Mouse (Mus musculus): Measurements from ENCODE around the gene Gabrb1. TPM values are rescaled to one million over a fixed set of nuclear protein-coding genes. Genes with fewer than 3 reads are reported as not detected.

Gabrb1 gene
- 0.89 and 1.2 TPM in 2 replicates for polyA plus RNA-seq (2015; fragmentation: Nextera tagmentation; extraction: Ambion mirVana)

DNA sequence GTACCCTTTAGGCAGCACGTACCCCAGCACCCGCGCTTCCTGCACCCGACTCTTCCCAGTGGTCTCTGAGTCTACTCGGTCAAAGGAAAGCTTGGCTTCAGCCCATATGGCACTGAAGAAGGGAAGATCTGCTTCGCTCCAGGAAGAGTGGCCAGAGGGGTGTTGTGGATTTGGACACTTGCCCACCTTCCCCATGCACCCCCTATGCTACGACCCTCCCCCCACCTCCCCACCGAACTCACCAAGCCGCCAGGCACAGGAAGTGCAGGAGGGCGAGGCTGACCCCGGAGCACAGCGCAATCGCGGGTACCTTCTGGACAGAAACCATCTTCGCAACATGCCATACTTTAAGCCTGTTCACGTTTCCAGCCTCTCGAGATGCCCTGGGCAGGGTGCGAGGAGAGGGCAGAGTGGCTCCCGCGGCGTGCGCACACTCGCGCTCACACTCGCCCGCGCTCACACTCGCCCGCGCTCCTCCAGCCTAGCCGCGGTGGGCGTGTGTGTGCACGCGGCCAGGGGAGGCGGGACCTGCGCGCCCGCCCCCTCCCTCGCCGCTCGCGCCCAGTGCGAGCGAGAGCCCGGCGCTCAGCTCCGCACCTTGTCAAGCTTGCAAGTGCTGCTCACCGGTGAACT is at the start of gene Gabrb1:
Gene Gabrb1 (plus strand): TSS at position 632 of the 633 bp plus-strand sequence.
- Histone ChIP-seq H3K36me3 (no peaks in the 10 kb centered on the region), H3K9ac (no peak within 1 kb of the TSS; the same call in 1 of the 2 replicates), H3K27me3 (peaks cover 18% of the 10 kb centered on the region), H3K4me1 (peaks cover 9% of the 10 kb centered on the region; the same call in 1 of the 2 replicates), H3K9me3 (replicated peaks) (no peaks in the 10 kb centered on the region), H3K4me3 (replicated peaks) (peak within 1 kb of the TSS; percentile 58), H3K27ac (replicated peaks) (no peak within 1 kb of the TSS), H3K4me2 (replicated peaks) (peak within 1 kb of the TSS; percentile 96)
- ATAC-seq (ENCODE audit: insufficient number of reproducible peaks, low FRiP score, low TSS enrichment, low read depth) = peak; percentile 75
- WGBS = 1% methylated on average over 49 of the region's 49 CpGs

DNA sequence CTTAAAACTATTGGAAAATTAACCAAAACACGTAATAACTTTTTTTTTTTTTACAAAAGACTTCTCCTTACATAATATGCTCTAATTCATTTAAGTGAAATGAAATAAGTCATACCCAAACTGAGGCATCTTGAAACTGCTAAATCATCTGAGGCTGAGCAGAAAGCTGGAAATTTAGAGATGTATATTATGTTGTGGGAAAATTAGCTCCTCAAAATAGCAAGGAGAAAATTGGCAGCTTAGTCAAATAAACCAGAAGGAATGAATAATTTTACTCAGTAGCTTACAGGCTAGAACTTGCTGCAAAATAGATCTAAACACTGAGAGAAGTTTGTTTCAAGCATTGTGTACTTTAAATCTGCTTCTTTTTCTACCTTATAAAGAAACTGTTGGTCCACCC is 49.2 kb upstream of the Gabrb1 start:
- Histone ChIP-seq H3K4me1 (0 out of 2 replicates have a peak, but pooled peaks cover 3% of the 10 kb centered on the region), H3K27me3 (no peaks in the 10 kb centered on the region), H3K9me3 (replicated peaks) (no peaks in the 10 kb centered on the region), H3K4me2 (replicated peaks) (no peak overlapping the region), H3K36me3 (no peaks in the 10 kb centered on the region), H3K27ac (replicated peaks) (no peak overlapping the region), H3K4me3 (replicated peaks) (no peak overlapping the region), H3K9ac (no peak overlapping the region)
- WGBS = 74% methylated on average over 1 of the region's 1 CpGs
- no peak for ATAC-seq (ENCODE audit: insufficient number of reproducible peaks, low FRiP score, low TSS enrichment, low read depth)

DNA sequence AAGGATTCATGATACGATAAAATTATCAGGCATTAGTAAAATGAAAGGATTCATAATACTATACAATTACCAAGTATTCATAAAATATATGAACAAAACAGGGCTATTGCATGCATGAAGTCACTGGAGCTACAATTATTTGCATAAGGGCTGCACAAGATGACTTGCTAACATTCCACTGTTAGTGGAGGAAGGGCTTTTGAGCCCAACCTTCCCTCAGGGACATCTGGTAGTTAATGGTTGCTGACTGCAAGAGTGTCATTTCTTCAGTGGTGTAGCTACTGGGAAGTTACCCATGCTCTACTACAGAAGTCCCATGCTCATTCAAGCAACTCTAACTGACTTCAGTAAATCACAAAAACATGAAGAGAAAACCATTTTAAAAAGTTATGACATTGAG is 43.6 kb upstream of the Gabrb1 start:
- Histone ChIP-seq H3K9ac (no peak overlapping the region), H3K27me3 (no peaks in the 10 kb centered on the region), H3K4me3 (replicated peaks) (no peak overlapping the region), H3K36me3 (no peaks in the 10 kb centered on the region), H3K9me3 (replicated peaks) (no peaks in the 10 kb centered on the region), H3K27ac (replicated peaks) (no peak overlapping the region), H3K4me2 (replicated peaks) (no peak overlapping the region), H3K4me1 (no peaks in the 10 kb centered on the region)
- 83% methylated on average over 1 of the region's 1 CpGs for WGBS
- ATAC-seq (ENCODE audit: insufficient number of reproducible peaks, low FRiP score, low TSS enrichment, low read depth) = no peak

DNA sequence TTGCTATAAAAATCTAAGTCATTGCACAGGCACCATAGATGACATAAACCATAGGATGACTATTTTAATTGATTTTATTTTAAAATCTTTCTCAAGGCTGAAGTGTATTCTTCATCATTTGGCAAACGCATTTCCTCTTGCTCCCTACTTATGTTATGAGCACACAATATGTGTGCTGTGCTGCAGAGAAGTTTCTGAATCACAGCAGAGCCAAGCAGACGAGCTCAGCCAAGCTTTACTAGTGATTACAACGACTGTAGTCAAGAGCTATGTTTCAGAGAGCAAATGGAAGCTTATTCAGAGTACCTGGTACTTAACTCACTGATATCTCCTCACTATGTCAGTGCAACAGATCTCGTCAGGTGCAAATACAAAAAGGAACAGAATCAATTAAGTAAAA is 41.2 kb upstream of the Gabrb1 start:
- H3K4me2 ChIP-seq (replicated peaks) = no peak overlapping the region
- no peaks in the 10 kb centered on the region for H3K27me3 ChIP-seq
- 70% methylated on average over 4 of the region's 4 CpGs for WGBS
- no peaks in the 10 kb centered on the region for H3K36me3 ChIP-seq
- no peaks in the 10 kb centered on the region for H3K9me3 ChIP-seq (replicated peaks)
- no peak overlapping the region for H3K4me3 ChIP-seq (replicated peaks)
- H3K9ac ChIP-seq = no peak overlapping the region
- H3K27ac ChIP-seq (replicated peaks) = no peak overlapping the region
- no peak for ATAC-seq (ENCODE audit: insufficient number of reproducible peaks, low FRiP score, low TSS enrichment, low read depth)
- no peaks in the 10 kb centered on the region for H3K4me1 ChIP-seq

DNA sequence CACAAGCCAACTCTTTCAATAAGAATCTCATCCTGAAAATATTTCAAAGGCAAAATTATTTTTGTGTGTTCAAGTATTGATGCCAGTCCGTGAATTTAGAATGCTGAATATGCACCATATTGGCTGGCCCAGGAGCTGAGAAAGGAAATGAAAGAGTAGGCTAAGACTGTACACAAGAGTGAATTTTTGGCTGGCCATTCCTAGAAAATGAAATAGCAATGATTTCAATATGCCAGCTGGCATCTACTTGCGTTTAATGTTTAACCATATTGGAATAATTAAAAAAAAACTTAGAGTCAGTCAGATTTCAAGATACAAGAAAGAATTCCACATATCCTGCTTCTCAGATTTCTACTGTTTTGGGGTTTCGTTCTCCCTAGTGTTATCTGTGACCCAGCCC is 30.1 kb upstream of the Gabrb1 start:
- ATAC-seq (ENCODE audit: insufficient number of reproducible peaks, low FRiP score, low TSS enrichment, low read depth) = no peak
- no peaks in the 10 kb centered on the region for H3K27me3 ChIP-seq
- no peaks in the 10 kb centered on the region for H3K4me1 ChIP-seq
- no peak overlapping the region for H3K9ac ChIP-seq
- H3K4me3 ChIP-seq (replicated peaks) = no peak overlapping the region
- no peak overlapping the region for H3K4me2 ChIP-seq (replicated peaks)
- H3K9me3 ChIP-seq (replicated peaks) = no peaks in the 10 kb centered on the region
- WGBS = 61% methylated on average over 3 of the region's 3 CpGs
- no peak overlapping the region for H3K27ac ChIP-seq (replicated peaks)
- H3K36me3 ChIP-seq = no peaks in the 10 kb centered on the region

DNA sequence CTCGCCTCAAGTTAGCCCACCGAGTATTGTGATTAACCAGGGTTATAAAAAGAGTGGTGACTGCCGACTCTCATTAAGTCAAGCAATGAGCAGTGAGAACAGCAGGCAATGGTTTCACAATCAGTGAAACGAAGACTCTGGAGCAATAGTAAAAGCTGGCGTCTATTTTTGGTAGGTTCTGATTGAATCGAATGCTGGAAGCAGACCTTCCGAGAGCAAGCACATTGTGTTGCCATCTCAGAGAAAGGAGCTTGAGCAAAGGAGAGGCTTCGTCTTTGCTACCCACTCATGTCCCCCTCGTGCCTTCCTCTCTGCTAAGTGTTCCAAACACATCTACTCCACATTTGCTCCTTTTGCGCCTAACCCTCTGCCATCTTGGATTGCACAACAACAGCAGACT is 18.1 kb upstream of the Gabrb1 start:
- no peaks in the 10 kb centered on the region for H3K36me3 ChIP-seq
- H3K27ac ChIP-seq (replicated peaks) = no peak overlapping the region
- H3K9ac ChIP-seq = no peak overlapping the region
- no peak overlapping the region for H3K4me3 ChIP-seq (replicated peaks)
- H3K4me2 ChIP-seq (replicated peaks) = no peak overlapping the region
- H3K4me1 ChIP-seq = no peaks in the 10 kb centered on the region
- no peaks in the 10 kb centered on the region for H3K27me3 ChIP-seq
- no peak for ATAC-seq (ENCODE audit: insufficient number of reproducible peaks, low FRiP score, low TSS enrichment, low read depth)
- 80% methylated on average over 10 of the region's 10 CpGs for WGBS
- H3K9me3 ChIP-seq (replicated peaks) = no peaks in the 10 kb centered on the region

DNA sequence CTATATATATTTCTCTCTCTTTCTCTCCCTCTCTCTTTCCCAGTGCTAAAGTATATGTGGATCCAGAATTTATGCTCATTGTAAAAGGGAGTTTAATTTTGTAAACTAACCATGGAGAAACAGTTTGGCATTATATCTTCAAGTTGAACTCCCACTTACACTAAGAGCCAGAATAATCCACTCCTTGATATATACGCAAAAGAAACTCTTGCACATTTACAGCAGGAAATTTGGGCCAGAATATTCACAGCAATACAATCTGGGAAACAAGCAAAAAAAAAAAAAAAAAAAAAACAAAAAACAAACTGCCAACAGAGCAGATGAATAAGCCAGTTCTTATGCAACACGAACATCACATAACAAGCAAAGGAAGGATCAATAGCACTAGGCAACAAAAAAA is 9.8 kb upstream of the Gabrb1 start:
- WGBS = 77% methylated on average over 2 of the region's 2 CpGs
- no peak for ATAC-seq (ENCODE audit: insufficient number of reproducible peaks, low FRiP score, low TSS enrichment, low read depth)

DNA sequence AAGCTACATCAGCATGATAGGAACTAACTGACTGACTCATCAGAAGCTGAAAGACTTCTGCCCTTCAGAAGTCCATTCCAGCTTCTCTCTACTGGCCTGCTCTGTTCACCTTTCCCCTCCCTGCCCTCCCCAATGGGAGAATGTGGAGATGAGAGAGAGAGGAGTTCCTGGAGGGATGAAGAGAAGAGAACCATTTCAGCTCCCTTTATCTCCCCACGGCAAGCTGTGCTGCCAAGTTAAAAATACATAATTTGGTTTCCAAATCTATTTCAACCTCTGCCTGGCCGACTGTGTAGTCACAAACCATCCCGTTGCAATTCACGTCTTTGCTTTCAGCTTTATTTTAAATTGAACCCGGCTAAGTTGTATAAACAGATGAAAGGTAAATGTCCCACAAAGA is 3.9 kb upstream of the Gabrb1 start:
- Histone ChIP-seq H3K4me2 (replicated peaks) (no peak overlapping the region), H3K4me1 (peaks cover 9% of the 10 kb centered on the region; the same call in 1 of the 2 replicates), H3K27me3 (peaks cover 18% of the 10 kb centered on the region), H3K4me3 (replicated peaks) (no peak overlapping the region), H3K9ac (no peak overlapping the region), H3K27ac (replicated peaks) (no peak overlapping the region), H3K9me3 (replicated peaks) (no peaks in the 10 kb centered on the region), H3K36me3 (no peaks in the 10 kb centered on the region)
- WGBS = 73% methylated on average over 5 of the region's 5 CpGs
- no peak for ATAC-seq (ENCODE audit: insufficient number of reproducible peaks, low FRiP score, low TSS enrichment, low read depth)

More for the DNA sequence above, 9.8 kb upstream of the Gabrb1 start:
- no peak overlapping the region for H3K4me2 ChIP-seq (replicated peaks)
- H3K36me3 ChIP-seq = no peaks in the 10 kb centered on the region
- H3K4me1 ChIP-seq = no peaks in the 10 kb centered on the region
- no peak overlapping the region for H3K4me3 ChIP-seq (replicated peaks)
- H3K9me3 ChIP-seq (replicated peaks) = no peaks in the 10 kb centered on the region
- H3K27ac ChIP-seq (replicated peaks) = no peak overlapping the region
- no peak overlapping the region for H3K9ac ChIP-seq
- H3K27me3 ChIP-seq = no peaks in the 10 kb centered on the region

DNA sequence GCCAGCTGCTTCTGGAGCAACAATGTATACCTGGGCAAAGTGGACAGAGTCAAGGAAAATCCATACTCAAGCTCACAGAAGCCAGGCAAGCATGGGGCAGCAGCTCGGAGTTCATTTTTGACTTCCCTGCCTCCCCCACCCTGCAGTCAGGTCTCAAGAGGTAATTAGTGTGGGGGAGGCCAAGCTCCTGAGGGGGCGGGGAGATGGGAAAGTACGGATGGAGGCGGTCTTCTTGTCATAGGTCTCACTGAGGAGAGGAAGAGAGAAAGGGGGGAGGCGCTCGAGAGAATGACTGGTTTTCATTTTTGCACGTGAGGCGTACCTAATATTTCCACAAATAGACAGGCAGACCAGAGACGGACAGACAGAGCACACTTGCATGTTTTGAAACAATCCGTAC is 1.1 kb upstream of the Gabrb1 start:
- H3K4me2 ChIP-seq (replicated peaks) = peak overlapping the region; percentile 96
- H3K27ac ChIP-seq (replicated peaks) = no peak overlapping the region
- H3K4me3 ChIP-seq (replicated peaks) = peak overlapping the region; percentile 58
- no peaks in the 10 kb centered on the region for H3K36me3 ChIP-seq
- no peak for ATAC-seq (ENCODE audit: insufficient number of reproducible peaks, low FRiP score, low TSS enrichment, low read depth)
- no peak overlapping the region for H3K9ac ChIP-seq
- H3K27me3 ChIP-seq = peaks cover 18% of the 10 kb centered on the region
- peaks cover 9% of the 10 kb centered on the region; the same call in 1 of the 2 replicates for H3K4me1 ChIP-seq
- H3K9me3 ChIP-seq (replicated peaks) = no peaks in the 10 kb centered on the region
- WGBS = 7% methylated on average over 9 of the region's 10 CpGs

DNA sequence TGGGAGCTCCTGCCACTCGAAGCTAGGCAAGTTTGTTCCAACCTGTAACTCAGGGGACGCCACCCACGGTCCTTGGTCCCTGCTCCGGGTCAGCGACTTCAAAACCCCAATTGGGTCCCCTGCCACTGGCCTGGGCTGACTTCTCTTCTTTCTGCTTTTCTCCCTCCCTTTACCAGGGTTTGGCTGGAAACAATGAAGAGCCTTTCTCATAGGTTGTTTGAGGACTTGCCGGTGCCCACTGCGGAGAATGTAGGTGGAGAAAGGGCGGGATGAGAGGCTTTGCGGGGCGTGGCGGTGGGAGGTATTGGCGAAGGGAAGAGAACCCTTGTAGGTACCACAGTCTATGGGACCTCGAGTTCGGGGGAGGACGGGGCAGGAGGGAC is 193 bp downstream of the Gabrb1 start, which contains the start of gene Gabra4:
Gene Gabra4 (minus strand): TSS at position 194 of the 383 bp plus-strand sequence.
- H3K4me3 ChIP-seq (replicated peaks) = peak within 1 kb of the TSS; percentile 58
- H3K9me3 ChIP-seq (replicated peaks) = no peaks in the 10 kb centered on the region
- H3K27me3 ChIP-seq = peaks cover 18% of the 10 kb centered on the region
- H3K36me3 ChIP-seq = no peaks in the 10 kb centered on the region
- H3K9ac ChIP-seq = no peak within 1 kb of the TSS; the same call in 1 of the 2 replicates
- peak; percentile 56; the same call in 1 of the 2 replicates for ATAC-seq (ENCODE audit: insufficient number of reproducible peaks, low FRiP score, low TSS enrichment, low read depth)
- no peak within 1 kb of the TSS for H3K27ac ChIP-seq (replicated peaks)
- under 1% methylated on average over 15 of the region's 15 CpGs for WGBS
- H3K4me2 ChIP-seq (replicated peaks) = peak within 1 kb of the TSS; percentile 96
- peaks cover 9% of the 10 kb centered on the region; the same call in 1 of the 2 replicates for H3K4me1 ChIP-seq

DNA sequence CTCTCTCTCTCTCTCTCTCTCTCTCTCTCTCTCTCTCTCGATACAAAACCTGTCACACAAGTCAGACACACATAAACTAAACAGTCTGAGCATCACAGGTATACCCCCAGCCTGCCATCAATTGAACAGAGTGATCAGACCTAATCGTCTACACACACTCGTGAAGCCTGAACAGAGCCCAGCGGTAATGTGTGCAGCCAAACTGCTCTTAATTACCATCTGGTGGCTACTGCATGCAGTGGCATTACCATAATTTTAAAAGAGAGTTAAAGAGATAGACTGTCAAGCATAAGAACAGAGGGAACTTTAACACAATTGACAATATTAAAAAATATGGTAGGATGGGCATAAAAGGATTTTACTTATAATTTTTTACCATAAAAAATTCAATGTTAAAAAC is 7.7 kb downstream of the Gabrb1 start:
- no peaks in the 10 kb centered on the region for H3K36me3 ChIP-seq
- no peak overlapping the region for H3K4me2 ChIP-seq (replicated peaks)
- no peak overlapping the region for H3K4me3 ChIP-seq (replicated peaks)
- H3K9me3 ChIP-seq (replicated peaks) = no peaks in the 10 kb centered on the region
- H3K27ac ChIP-seq (replicated peaks) = no peak overlapping the region
- no peaks in the 10 kb centered on the region for H3K4me1 ChIP-seq
- no peak overlapping the region for H3K9ac ChIP-seq
- WGBS = 25% methylated on average over 4 of the region's 4 CpGs
- ATAC-seq (ENCODE audit: insufficient number of reproducible peaks, low FRiP score, low TSS enrichment, low read depth) = no peak
- no peaks in the 10 kb centered on the region for H3K27me3 ChIP-seq
